Mouse (Mus musculus): ENCODE measurements around the gene Cuedc1. TPM values are rescaled to one million over a fixed set of nuclear protein-coding genes. Genes with fewer than 3 reads are reported as not detected.

Cuedc1 gene
- polyA plus RNA-seq, 1 experiment = 14.4 TPM

- Histone ChIP-seq H3K4me1 (ENCODE audit: control insufficient read depth, insufficient read depth, low read length) (no peaks in the 10 kb centered on the region; the same call in 1 of the 2 replicates), H3K4me3 (replicated peaks; ENCODE audit: control insufficient read depth, low read depth, low read length) (no peak overlapping the region), H3K27ac (ENCODE audit: control insufficient read depth, insufficient read depth, low read depth, low read length, poor library complexity) (no peak overlapping the region)
- TF ChIP-seq POLR2A (IDR thresholded peaks at IDR 0.05; ENCODE audit: borderline replicate concordance, control insufficient read depth, low read depth, low read length) (no peak), CTCF (IDR thresholded peaks at IDR 0.05; ENCODE audit: control insufficient read depth, insufficient read depth, low read length) (peak; percentile 93)
- 28% methylated on average over 10 of the region's 10 CpGs for WGBS
These were observed 118.4 kb downstream of the Cuedc1 start for GRCm38 (mm10) chr11:88216231-88216685.

GRCm38 (mm10) chr11:88218155-88218554, 120.3 kb downstream of the Cuedc1 start:
- no peak for TF ChIP-seq POLR2A (IDR thresholded peaks at IDR 0.05; ENCODE audit: borderline replicate concordance, control insufficient read depth, low read depth, low read length)
- TF ChIP-seq CTCF (IDR thresholded peaks at IDR 0.05; ENCODE audit: control insufficient read depth, insufficient read depth, low read length) = no peak
- Histone ChIP-seq H3K4me1 (ENCODE audit: control insufficient read depth, insufficient read depth, low read length) (no peaks in the 10 kb centered on the region; the same call in 1 of the 2 replicates), H3K4me3 (replicated peaks; ENCODE audit: control insufficient read depth, low read depth, low read length) (no peak overlapping the region), H3K27ac (ENCODE audit: control insufficient read depth, insufficient read depth, low read depth, low read length, poor library complexity) (no peak overlapping the region)
- 58% methylated on average over 6 of the region's 6 CpGs for WGBS

GRCm38 (mm10) chr11:88218586-88218985, 120.7 kb downstream of the Cuedc1 start:
- WGBS = 80% methylated on average over 7 of the region's 7 CpGs
- no peak overlapping the region for H3K27ac ChIP-seq (ENCODE audit: control insufficient read depth, insufficient read depth, low read depth, low read length, poor library complexity)
- H3K4me1 ChIP-seq (ENCODE audit: control insufficient read depth, insufficient read depth, low read length) = no peaks in the 10 kb centered on the region; the same call in 1 of the 2 replicates
- H3K4me3 ChIP-seq (replicated peaks; ENCODE audit: control insufficient read depth, low read depth, low read length) = no peak overlapping the region
- no peak for TF ChIP-seq POLR2A (IDR thresholded peaks at IDR 0.05; ENCODE audit: borderline replicate concordance, control insufficient read depth, low read depth, low read length)
- TF ChIP-seq CTCF (IDR thresholded peaks at IDR 0.05; ENCODE audit: control insufficient read depth, insufficient read depth, low read length) = no peak

- Histone ChIP-seq H3K27ac (ENCODE audit: control insufficient read depth, insufficient read depth, low read depth, low read length, poor library complexity) (no peak overlapping the region), H3K4me1 (ENCODE audit: control insufficient read depth, insufficient read depth, low read length) (no peaks in the 10 kb centered on the region), H3K4me3 (replicated peaks; ENCODE audit: control insufficient read depth, low read depth, low read length) (no peak overlapping the region)
- 90% methylated on average over 15 of the region's 15 CpGs for WGBS
- TF ChIP-seq CTCF (IDR thresholded peaks at IDR 0.05; ENCODE audit: control insufficient read depth, insufficient read depth, low read length) = no peak
- TF ChIP-seq POLR2A (IDR thresholded peaks at IDR 0.05; ENCODE audit: borderline replicate concordance, control insufficient read depth, low read depth, low read length) = no peak
These were observed 124.1 kb downstream of the Cuedc1 start for GRCm38 (mm10) chr11:88221929-88222475.

- no peak for TF ChIP-seq CTCF (IDR thresholded peaks at IDR 0.05; ENCODE audit: control insufficient read depth, insufficient read depth, low read length)
- 81% methylated on average over 17 of the region's 17 CpGs for WGBS
- H3K27ac ChIP-seq (ENCODE audit: control insufficient read depth, insufficient read depth, low read depth, low read length, poor library complexity) = no peak overlapping the region
- H3K4me3 ChIP-seq (replicated peaks; ENCODE audit: control insufficient read depth, low read depth, low read length) = no peak overlapping the region
- no peaks in the 10 kb centered on the region; the same call in 1 of the 2 replicates for H3K4me1 ChIP-seq (ENCODE audit: control insufficient read depth, insufficient read depth, low read length)
These were observed 129.4 kb downstream of the Cuedc1 start for GRCm38 (mm10) chr11:88227001-88227957.

GRCm38 (mm10) chr11:88231213-88231790, 133.4 kb downstream of the Cuedc1 start:
- whole genome bisulfite sequencing = 83% methylated on average over 4 of the region's 4 CpGs
- no peak overlapping the region for H3K27ac ChIP-seq (ENCODE audit: control insufficient read depth, insufficient read depth, low read depth, low read length, poor library complexity)

GRCm38 (mm10) chr11:88233528-88234427, 135.9 kb downstream of the Cuedc1 start:
- TF ChIP-seq CTCF (IDR thresholded peaks at IDR 0.05; ENCODE audit: control insufficient read depth, insufficient read depth, low read length) = no peak
- no peak for TF ChIP-seq POLR2A (IDR thresholded peaks at IDR 0.05; ENCODE audit: borderline replicate concordance, control insufficient read depth, low read depth, low read length)
- Histone ChIP-seq H3K4me1 (ENCODE audit: control insufficient read depth, insufficient read depth, low read length) (peaks cover 5% of the 10 kb centered on the region; the same call in 1 of the 2 replicates), H3K27ac (ENCODE audit: control insufficient read depth, insufficient read depth, low read depth, low read length, poor library complexity) (no peak overlapping the region), H3K4me3 (replicated peaks; ENCODE audit: control insufficient read depth, low read depth, low read length) (no peak overlapping the region)
- WGBS = 2% methylated on average over 17 of the region's 17 CpGs

More at GRCm38 (mm10) chr11:88231213-88231790, 133.4 kb downstream of the Cuedc1 start:
- no peak overlapping the region for H3K4me3 ChIP-seq (replicated peaks; ENCODE audit: control insufficient read depth, low read depth, low read length)
- peaks cover 5% of the 10 kb centered on the region; the same call in 1 of the 2 replicates for H3K4me1 ChIP-seq (ENCODE audit: control insufficient read depth, insufficient read depth, low read length)
- TF ChIP-seq POLR2A (IDR thresholded peaks at IDR 0.05; ENCODE audit: borderline replicate concordance, control insufficient read depth, low read depth, low read length) = no peak; the same call in 1 of the 2 replicates
- TF ChIP-seq CTCF (IDR thresholded peaks at IDR 0.05; ENCODE audit: control insufficient read depth, insufficient read depth, low read length) = no peak

Measured in bone marrow, adult 2 months (tissue).